Mouse (Mus musculus) mouse embryonic stem cell (cell line): ENCODE measurements at regions not wholly inside any gene's neighbourhood (a gene's known extent, or its start where the extent isn't known, plus 50 kb on each side); places are given as distances from the start of the nearest gene placed in this dataset.
"Not testable (repeated sequence)": the region's sequence is repeated elsewhere in the genome, so short reads cannot be mapped to it uniquely, and the experiment has no call there.

Experiments used
- in situ Hi-C, 2 experiments: fragments of 300-500 bp; cut with MboI; formaldehyde crosslinking; loops; 1 replicate in 1 of 2; 3 replicates in 1 of 2; pipeline ENCODE4 v1.14.3; 2019 to 2020; ENCODE audit warnings: low sequenced_read_pairs in 2 of 2, low pct_unique_long_range_greater_than_20kb in 1 of 2, mixed read lengths in 1 of 2; ENCODE audit not compliant: unreplicated experiment in 1 of 2

DNA sequence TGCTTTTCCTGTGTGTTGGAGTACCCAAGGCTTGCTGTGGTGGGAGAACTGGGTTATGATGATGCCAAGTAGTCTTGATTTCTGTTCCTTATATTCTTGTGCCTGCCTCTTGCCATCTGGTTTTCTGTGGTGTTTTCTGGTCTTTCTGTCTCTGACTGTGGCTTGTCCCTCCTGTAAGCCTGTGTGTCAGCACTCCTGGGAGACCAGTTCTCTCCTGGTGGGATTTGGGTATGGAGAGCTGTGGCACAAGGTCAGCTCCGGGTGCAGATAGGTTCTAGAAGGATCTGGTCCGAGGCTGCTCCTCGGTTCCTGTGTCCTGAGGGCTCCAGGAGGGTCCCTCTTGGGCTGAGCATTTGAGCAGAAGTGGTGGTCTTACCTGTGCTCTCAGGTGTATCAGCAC is 155.4 kb upstream of the Tacstd2 start:
- in situ Hi-C loops = loop anchor here in 1 of 2 experiments (25.0 kb wide), 1 partner anchor 529 kb away; no protein-coding TSS in a partner anchor

DNA sequence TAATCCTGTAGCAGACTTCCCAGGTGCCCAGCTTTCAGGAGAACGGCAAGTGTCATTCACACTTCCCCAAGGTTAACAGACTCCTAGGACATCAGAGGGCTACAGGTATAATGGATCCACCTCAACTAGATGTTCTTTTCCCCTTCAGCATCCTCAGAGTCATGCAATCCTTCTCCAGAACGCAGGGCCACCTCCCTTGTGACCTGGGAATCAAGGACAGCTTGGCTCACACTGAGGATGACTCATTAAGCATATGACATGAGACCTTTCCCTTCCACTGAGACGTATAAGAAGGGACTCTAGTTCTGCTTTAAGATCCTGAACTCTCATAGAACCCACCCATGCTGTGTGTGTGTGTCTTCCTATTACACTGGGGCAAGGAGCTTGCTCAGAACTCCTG is 147.5 kb upstream of the Tacstd2 start:
- in situ Hi-C loops = loop anchor here in 1 of 2 experiments (25.0 kb wide), 1 partner anchor 521 kb away; no protein-coding TSS in a partner anchor

DNA sequence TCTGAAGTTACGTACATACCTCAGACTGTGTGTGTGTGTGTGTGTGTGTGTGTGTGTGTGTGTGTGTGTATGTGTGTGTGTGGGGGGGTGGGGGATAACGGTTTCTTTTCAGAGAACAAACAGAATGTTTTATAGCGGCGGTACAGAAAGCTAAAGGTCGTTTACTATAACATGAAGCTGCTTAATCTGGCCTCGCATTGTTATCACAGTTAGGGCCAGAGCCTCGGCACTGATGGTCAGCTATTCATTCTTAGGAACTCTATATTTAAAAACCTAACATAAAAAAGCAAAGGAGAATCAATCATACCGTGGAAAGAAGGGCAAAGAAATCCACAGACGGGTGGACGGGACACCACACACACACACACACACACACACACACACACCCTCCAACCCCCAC is 146.0 kb upstream of the Tacstd2 start:
- in situ Hi-C loops = loop anchor here in 1 of 2 experiments (25.0 kb wide), 1 partner anchor 519 kb away; no protein-coding TSS in a partner anchor

DNA sequence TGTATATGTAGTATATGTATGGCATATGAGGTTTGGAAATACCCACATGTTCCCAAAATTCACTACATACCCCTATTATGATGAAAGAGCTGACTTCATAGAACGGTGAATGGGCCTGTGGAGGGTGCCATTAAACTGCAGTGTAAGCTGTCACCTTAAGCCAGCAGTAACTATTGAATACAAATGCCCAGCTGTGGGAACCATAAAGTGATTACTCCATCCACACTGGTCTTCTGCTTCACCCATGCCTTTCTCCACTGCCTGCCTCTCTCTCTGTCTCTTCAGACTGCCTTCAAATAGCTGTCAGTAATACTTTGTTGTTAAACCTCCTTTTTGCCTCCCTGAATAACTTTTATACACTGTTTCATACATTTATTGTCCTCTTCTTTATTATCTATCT is 143.5 kb upstream of the Tacstd2 start:
- in situ Hi-C loops = loop anchor here in 1 of 2 experiments (25.0 kb wide), 1 partner anchor 517 kb away; no protein-coding TSS in a partner anchor

DNA sequence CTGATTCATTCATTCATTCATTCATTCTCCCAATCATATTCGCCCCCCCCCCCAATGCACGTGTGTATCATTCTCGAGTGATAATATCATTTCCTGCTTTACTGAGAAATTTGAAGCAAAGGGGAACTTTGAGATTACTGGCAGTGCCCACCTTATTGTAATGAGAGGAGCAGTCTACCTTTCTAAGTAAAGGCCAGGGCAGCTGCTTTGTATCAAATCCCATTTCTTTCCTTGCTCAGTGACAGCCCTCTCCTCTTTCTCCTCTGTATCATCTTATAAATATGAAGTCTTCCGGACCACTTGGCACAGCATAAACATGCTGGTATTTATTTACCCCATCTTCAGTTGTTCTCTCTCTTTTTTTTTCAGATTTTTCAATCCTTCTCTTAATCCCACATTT is 139.1 kb upstream of the Tacstd2 start:
- in situ Hi-C loops = loop anchor here in 1 of 2 experiments (25.0 kb wide), 1 partner anchor 512 kb away; no protein-coding TSS in a partner anchor

DNA sequence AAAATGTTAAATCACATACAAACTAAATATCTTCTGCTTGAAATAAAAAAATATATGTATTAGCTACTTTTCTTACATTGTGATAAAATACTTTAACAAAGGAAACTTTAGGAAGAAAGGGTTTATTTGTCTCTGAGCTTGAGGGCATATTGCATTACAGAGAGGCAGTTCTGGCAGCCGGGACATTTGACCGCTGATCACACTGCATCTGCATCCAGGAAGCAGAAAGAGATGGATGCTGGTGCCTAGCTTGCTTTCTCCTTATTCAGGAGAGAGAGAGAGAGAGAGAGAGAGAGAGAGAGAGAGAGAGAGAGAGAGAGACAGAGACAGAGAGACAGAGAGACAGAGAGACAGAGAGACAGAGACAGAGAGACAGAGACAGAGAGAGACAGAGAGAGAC is 137.7 kb upstream of the Tacstd2 start:
- in situ Hi-C loops = not testable (repeated sequence)

DNA sequence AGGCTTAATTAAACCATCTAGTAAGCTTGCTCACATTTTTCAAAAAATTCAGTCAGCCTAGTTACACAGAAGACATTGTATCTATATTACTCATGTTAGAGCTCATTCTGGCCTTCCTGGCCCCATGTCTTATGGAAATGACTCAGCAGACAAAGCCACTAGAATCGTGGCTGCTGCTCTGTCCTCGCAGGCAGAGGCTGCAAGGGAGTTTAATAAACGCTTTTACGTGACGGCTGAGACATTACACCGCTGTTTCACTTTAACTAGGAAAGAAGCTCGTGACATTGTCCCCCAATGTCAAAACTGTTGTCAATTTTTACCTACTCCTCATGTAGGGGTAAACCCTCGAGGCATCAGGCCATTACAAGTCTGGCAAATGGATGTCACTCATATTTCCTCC is 132.5 kb upstream of the Tacstd2 start:
- in situ Hi-C loops = not testable (repeated sequence)

DNA sequence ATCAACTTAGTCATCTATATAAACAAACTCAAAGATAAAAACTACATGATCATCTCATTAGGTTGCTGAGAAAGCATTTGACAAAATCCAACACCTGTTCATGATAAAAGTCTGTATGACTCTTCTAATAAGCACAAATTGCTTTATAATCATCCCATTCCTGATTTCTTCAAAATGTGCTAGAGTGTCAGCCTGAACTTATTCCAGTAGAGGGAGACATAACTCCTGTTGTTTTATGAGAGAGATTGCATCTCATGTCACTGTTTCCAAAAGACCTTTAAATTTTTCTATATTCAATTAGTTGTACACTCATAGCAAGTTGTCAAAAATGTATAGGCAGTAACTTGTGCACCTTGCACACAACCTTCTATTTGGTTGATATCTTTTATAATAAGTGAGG is 96.0 kb upstream of the Tacstd2 start:
- in situ Hi-C loops = loop anchor here in 1 of 2 experiments (25.0 kb wide), 1 partner anchor 181 kb away; no protein-coding TSS in a partner anchor

DNA sequence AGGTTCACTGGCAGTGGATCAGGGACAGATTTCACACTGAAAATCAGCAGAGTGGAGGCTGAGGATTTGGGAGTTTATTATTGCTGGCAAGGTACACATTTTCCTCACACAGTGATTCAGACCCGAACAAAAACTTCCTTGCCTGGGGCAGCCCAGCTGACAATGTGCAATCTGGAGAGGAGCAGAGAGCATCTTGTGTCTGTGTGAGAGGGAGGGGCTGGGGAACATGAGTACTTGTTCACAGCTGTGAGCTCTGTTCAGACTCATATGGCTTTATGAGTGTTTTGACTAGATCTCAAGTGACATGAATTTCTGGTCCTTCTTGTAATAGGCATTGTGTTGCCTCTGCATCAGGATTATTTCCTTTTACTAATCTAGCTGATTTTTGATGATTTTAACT is 74.8 kb upstream of the Tacstd2 start:
- in situ Hi-C loops = no loop called here

DNA sequence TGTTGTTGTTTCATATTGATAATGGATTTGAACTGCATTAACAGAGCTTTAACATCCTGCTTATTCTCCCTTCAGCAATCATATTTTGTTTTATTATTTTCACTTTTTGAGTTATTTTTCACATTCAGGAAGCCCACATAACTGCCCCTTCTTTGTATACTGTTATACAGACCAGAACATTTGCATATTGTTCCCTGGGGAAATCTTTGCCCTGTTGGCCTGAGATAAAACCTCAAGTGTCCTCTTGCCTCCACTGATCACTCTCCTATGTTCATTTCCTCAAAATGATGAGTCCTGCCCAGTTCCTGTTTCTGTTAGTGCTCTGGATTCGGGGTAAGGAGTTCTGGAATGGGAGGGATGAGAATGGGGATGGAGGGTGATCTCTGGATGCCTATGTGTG is 73.9 kb upstream of the Tacstd2 start:
- in situ Hi-C loops = not testable (repeated sequence)
